Mouse (Mus musculus) adrenal gland, adult 2 months (tissue): ENCODE data around the gene Ccdc180. TPM values are rescaled to one million over a fixed set of nuclear protein-coding genes. Genes with fewer than 3 reads are reported as not detected.

Source experiments
- DNase-seq: peaks from one replicate; pipeline ENCODE4 v3.0.0; 2021
- long read RNA-seq: library from polyadenylated mRNA; stranded (forward); transcript quantifications from one replicate; pipeline ENCODE4 v2.0.0, GENCODE M21; 2021
- polyA plus RNA-seq: library from polyadenylated mRNA; depleted of rRNA; stranded (reverse); fragments of >200 nt; gene quantifications from 2 replicates; pipeline ENCODE4 v1.2.3, GENCODE M21; 2012; rRNA removed
- total RNA-seq, 2 experiments: library from RNA; stranded (reverse); gene quantifications; 2 replicates each; pipeline ENCODE4 v1.2.3; 2021

Gene Ccdc180
- total RNA-seq (under 1 TPM in 1 of 2 experiments, not detected in 1; 0.28 TPM), polyA plus RNA-seq (not detected in 2 replicates)
- long read RNA-seq, result 0 reads

- peak; percentile 95 for DNase-seq
Observed at GRCm38 (mm10) chr4:45890066-45890761, at the start of gene Ccdc180. Gene Ccdc180 (plus strand): TSS chr4:45890303.

- no peak for DNase-seq
Observed at GRCm38 (mm10) chr4:45844355-45844754, 45.7 kb upstream of the Ccdc180 start.

- DNase-seq, result no peak
Observed at GRCm38 (mm10) chr4:45846263-45846662, 43.8 kb upstream of the Ccdc180 start.

GRCm38 (mm10) chr4:45848109-45848824 is 41.8 kb upstream of the Ccdc180 start, which contains the start of gene Stra6l:
Gene Stra6l (plus strand): TSS chr4:45848664.
- DNase-seq, result no peak

GRCm38 (mm10) chr4:45848825-45849156 is 41.3 kb upstream of the Ccdc180 start:
- DNase-seq, result no peak

GRCm38 (mm10) chr4:45849419-45849818 is 40.7 kb upstream of the Ccdc180 start:
- no peak for DNase-seq

GRCm38 (mm10) chr4:45851640-45852051 is 38.5 kb upstream of the Ccdc180 start:
- DNase-seq, result peak; percentile 88

GRCm38 (mm10) chr4:45853496-45854246 is 36.4 kb upstream of the Ccdc180 start:
- DNase-seq, result no peak

- DNase-seq, result peak; percentile 82
Observed at GRCm38 (mm10) chr4:45855803-45856424, 34.2 kb upstream of the Ccdc180 start.

- no peak for DNase-seq
Observed at GRCm38 (mm10) chr4:45861160-45861559, 28.9 kb upstream of the Ccdc180 start.

- DNase-seq, result no peak
Observed at GRCm38 (mm10) chr4:45867416-45867815, 22.7 kb upstream of the Ccdc180 start.

GRCm38 (mm10) chr4:45869021-45869815 is 20.9 kb upstream of the Ccdc180 start:
- DNase-seq, result no peak

- DNase-seq, result no peak
Observed at GRCm38 (mm10) chr4:45872147-45872546, 18.0 kb upstream of the Ccdc180 start.

GRCm38 (mm10) chr4:45878929-45879328 is 11.2 kb upstream of the Ccdc180 start:
- peak; percentile 49 for DNase-seq

GRCm38 (mm10) chr4:45882521-45882920 is 7.6 kb upstream of the Ccdc180 start:
- no peak for DNase-seq

GRCm38 (mm10) chr4:45883250-45883649 is 6.9 kb upstream of the Ccdc180 start:
- DNase-seq, result no peak

GRCm38 (mm10) chr4:45889487-45889886 is 616 bp upstream of the Ccdc180 start:
- DNase-seq, result no peak

GRCm38 (mm10) chr4:45896425-45897081 is 6.5 kb downstream of the Ccdc180 start:
- no peak for DNase-seq

- DNase-seq, result no peak
Observed at GRCm38 (mm10) chr4:45898413-45898812, 8.3 kb downstream of the Ccdc180 start.

- DNase-seq, result no peak
Observed at GRCm38 (mm10) chr4:45909256-45909655, 19.2 kb downstream of the Ccdc180 start.

GRCm38 (mm10) chr4:45909924-45910323 is 19.8 kb downstream of the Ccdc180 start:
- DNase-seq, result no peak
